ENCODE assay signal across 20 mouse cellular contexts in the genomic region with DNA sequence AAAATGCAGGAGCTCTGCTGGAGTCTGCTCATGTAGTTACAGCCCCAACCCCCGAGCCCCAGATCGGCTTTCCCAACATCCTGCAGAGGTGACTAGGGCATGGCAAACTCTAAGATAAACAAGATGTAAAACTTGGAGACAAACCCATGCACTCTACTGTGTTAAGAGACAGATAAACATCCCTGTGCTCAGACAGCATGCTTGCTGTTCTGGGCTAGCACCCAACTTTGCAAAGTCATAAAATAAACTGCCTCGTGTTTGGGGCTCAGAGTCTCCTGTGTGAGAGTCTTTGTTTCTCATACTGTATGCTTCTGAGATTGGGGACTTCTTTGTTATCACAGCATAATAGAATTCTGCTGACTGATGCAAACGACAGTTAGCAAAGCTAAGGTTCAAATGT.
"Had no signal": no experiment of that assay in that cellular context is flagged by ENCODE, and none has a peak within 500 bp of the region (broad histone marks: within the 10 kb centered on the region; RNA-seq: fewer than 3 reads in every experiment).

No protein-coding gene starts in this region.

- H3K9ac ChIP-seq: limb, embryonic 12.5 days; limb, embryonic 15.5 days; liver, embryonic 12.5 days; liver, embryonic 15.5 days; midbrain, embryonic 13.5 days; neural tube, embryonic 13.5 days; stomach, embryonic 15.5 days had no signal

- H3K4me2 ChIP-seq: limb, embryonic 12.5 days; limb, embryonic 15.5 days; liver, embryonic 12.5 days; liver, embryonic 15.5 days; midbrain, embryonic 13.5 days; neural tube, embryonic 13.5 days; stomach, embryonic 15.5 days had no signal

- H3K27ac ChIP-seq: left cerebral cortex, adult 2 months; limb, embryonic 12.5 days; limb, embryonic 15.5 days; liver, embryonic 12.5 days; liver, embryonic 15.5 days; midbrain, embryonic 13.5 days; neural tube, embryonic 13.5 days; stomach, embryonic 15.5 days had no signal

- DNase-seq: kidney, adult 18-20 months; kidney, adult 9 months; kidney, postnatal 36 days; layer of hippocampus, postnatal 36 days; lung, adult 18-20 months; lung, postnatal 14 days; retina, postnatal 1 day; right cerebral cortex, postnatal 25 days; spleen, adult 18-20 months; thymus, postnatal 25 days had no signal

- H3K4me1 ChIP-seq: limb, embryonic 12.5 days; limb, embryonic 15.5 days; midbrain, embryonic 13.5 days; neural tube, embryonic 13.5 days; stomach, embryonic 15.5 days had no signal

- H3K4me3 ChIP-seq: left cerebral cortex, adult 2 months; limb, embryonic 12.5 days; limb, embryonic 15.5 days; liver, embryonic 12.5 days; liver, embryonic 15.5 days; midbrain, embryonic 13.5 days; myocyte; neural tube, embryonic 13.5 days; stomach, embryonic 15.5 days had no signal

- H3K27me3 ChIP-seq: limb, embryonic 12.5 days; limb, embryonic 15.5 days; liver, embryonic 12.5 days; liver, embryonic 15.5 days; midbrain, embryonic 13.5 days; neural tube, embryonic 13.5 days; stomach, embryonic 15.5 days had no signal

- ATAC-seq: liver, embryonic 12.5 days; midbrain, embryonic 13.5 days; midbrain, embryonic 16.5 days had no signal

- H3K9me3 ChIP-seq: limb, embryonic 15.5 days; liver, embryonic 12.5 days; liver, embryonic 15.5 days; neural tube, embryonic 13.5 days; stomach, embryonic 15.5 days had no signal

- H3K36me3 ChIP-seq: limb, embryonic 12.5 days; limb, embryonic 15.5 days; liver, embryonic 12.5 days; liver, embryonic 15.5 days; midbrain, embryonic 13.5 days; neural tube, embryonic 13.5 days; stomach, embryonic 15.5 days had no signal
